Mouse (Mus musculus) testis, postnatal 10 days (tissue): ENCODE measurements around the gene Stk26.

Experiments
- DNase-seq: peaks from one replicate; pipeline ENCODE4 v3.0.0; 2021; ENCODE audit warnings: low spot score

The Stk26 gene

GRCm38 (mm10) chrX:50840847-50841560 is at the start of gene Stk26:
TSS of gene Stk26 (plus strand) at chrX:50841047.
- peak; percentile 68 for DNase-seq

GRCm38 (mm10) chrX:50793005-50793680 is 47.7 kb upstream of the Stk26 start:
- no peak for DNase-seq

DNA sequence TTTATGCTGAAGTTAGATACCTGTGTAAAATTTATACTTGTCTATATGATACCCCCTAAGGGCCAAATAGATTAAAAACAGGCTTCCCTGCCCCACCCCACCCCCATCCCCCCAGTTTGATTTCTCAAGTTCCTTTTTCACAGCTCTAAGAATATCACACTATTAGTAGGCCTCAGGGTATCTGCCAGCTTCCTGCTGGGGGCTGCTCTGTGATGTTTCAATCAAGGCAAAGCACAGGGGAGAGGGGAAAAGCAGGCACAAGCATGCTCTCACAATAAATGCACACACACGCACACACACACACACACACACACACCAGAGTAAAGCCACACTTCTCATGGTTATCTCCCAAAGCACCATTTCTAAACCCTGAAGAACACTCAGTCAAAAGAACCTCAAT is 43.0 kb upstream of the Stk26 start:
- DNase-seq: no peak

- no peak for DNase-seq
Observed at GRCm38 (mm10) chrX:50798571-50798970, 42.3 kb upstream of the Stk26 start.

DNA sequence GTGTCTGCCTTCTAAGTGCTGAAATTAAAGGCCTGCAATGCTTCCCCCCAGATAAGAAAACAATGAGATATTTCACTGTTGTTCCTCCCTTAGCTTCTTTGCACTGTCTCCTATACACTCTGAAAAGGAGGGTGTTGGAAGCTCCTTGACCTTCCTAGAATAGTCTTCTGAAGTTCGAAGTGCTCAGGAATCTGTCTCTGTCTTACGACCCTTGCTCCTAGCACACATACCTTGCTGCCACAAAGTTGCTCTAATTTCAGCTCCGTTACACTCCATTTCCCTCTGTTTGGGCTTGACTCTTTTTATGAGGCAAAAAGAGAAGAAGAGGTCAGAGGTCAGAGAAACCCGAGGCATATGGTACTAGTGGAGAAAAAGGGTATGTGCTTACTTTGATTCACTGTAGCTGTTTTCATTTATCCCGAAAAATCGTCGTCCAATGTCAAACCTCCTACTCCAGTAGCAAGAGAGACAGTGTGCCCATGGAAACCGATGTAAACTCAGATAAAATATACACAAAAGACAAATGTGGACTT is 41.1 kb upstream of the Stk26 start:
- DNase-seq: no peak

- no peak for DNase-seq
Observed at GRCm38 (mm10) chrX:50805654-50806053, 35.2 kb upstream of the Stk26 start.

DNA sequence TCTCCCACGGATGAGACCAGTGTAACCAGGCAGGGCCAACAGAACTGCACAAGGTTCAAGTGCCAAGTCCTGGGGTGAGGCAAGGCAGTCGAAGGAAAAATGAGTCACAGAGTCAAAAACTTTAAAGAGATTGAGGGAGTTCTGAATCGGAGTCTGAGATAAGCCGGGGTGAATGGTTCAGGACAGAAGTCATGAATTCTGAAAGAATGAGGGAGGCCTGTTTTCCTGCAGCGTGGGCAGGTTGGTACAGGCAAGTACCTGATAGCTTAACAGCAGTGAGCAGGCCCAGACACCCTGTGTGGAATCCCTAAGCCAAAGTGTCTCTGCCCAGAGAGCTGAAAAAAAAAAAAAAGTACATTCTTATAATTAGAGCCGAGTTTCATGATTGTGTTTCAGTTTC is 17.0 kb upstream of the Stk26 start:
- DNase-seq: no peak

DNA sequence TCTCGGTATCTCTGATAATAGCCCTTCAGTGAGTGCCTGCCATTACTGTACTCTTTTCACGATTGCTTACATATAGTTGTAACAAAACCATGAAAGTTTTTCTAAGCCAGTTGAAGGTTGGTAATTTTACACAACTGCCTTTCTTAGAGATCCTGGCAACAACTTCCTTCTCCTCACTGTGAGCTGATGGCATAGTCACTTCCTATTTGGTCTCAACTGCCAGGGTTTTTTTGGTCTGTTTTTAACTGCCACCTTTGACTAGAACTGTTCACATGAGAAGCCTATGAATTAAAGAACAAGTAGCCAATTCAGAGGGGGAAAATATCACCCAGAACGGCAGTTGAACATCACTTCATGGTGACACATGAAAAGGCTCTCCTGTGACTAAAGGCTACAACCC is 5.3 kb upstream of the Stk26 start:
- DNase-seq: no peak

- DNase-seq: no peak
Observed at GRCm38 (mm10) chrX:50836029-50836691, 4.7 kb upstream of the Stk26 start.

DNA sequence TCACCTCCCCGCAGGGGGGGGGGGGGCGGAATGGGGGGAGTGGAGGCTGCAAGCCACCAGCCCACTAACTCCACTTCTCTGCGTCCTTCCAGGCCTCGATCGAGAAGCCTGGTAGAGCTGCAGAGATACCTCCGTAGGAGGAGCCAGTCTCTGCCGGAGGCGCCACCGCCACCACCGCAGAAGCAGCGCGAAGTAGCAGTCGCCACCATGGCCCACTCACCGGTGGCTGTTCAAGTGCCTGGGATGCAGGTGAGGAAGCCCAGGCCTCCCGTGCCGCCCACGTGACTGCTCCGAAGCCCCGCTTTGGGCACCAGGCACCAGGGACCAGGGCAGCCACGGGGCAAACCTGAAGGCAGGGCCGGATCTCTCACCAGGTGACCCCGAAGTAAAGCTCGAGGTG is 740 bp downstream of the Stk26 start:
- peak; percentile 38 for DNase-seq

GRCm38 (mm10) chrX:50842046-50842445 is 1.2 kb downstream of the Stk26 start:
- no peak for DNase-seq

DNA sequence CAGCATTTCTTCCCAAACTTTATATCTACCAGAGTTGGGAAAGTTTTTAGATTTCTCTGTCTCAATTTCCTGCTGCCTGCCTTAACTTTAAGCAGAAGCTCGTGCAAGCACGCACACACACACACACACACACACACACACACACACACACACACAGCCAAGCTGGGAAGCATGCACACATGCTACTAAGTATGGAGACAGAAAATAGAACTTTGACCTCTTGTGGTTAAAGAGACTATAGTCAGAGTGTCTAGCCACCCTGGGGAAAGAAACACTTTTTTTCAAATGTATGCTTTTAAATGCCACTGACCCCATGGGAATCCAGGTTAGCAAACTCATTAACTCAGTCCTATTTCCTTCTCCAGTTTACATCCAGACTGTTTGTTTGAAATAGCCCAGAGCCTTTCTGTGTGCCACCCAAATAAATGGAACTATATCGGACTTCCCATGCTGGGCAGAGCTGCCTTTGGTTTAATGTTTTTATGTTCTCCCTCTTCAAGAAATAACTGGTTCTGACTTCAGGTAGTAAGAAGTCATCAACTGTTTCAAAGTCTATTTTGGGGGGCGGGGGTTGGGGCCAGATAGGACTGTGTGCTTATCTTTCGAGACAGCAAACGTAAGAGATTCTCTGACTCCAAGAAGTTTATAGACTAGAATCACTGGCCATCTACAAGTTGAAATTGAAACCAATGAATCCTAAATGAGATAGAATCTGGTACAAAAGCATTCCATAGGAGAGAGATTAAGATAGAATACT is 9.8 kb downstream of the Stk26 start:
- no peak for DNase-seq

- DNase-seq: no peak
Observed at GRCm38 (mm10) chrX:50863771-50864170, 22.9 kb downstream of the Stk26 start.

DNA sequence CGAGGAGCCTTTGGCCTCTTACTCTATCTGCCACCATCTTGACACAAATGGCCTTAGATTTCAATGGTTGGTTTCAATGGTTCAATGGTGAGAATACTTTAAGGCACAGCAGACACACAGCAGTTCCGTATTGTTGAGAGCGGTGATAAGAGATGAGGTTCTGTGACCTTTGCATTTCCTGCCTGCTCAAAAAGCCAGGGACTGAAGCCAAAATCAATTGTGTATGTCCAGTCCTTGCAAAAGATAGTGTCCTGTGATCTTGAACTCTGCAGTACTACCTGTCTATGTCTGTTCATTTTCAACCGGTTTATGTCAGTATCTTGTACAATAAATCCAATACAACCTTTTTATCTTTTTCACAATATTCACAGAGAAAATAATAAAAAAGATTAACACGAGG is 23.9 kb downstream of the Stk26 start:
- DNase-seq: no peak

- DNase-seq: no peak
Observed at GRCm38 (mm10) chrX:50874246-50875002, 33.6 kb downstream of the Stk26 start.

DNA sequence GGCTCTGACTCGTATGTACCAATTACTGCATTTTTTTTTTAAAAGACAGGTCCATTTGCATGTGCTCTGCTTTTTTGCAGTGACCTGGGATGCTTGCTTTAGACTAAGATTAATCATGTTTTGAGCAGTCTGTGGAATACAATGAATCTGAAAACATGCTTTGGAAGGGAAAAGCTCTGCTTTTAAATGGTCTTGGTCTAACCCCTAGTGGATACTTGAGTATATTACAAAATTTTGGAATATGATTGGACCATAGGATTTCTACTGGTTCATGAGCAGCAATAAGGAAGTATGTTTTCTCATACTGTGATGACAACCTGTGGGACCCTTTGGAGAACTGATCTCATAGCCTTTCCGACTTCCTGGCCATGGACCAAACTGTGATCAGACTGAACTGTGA is 47.2 kb downstream of the Stk26 start:
- DNase-seq: no peak

DNA sequence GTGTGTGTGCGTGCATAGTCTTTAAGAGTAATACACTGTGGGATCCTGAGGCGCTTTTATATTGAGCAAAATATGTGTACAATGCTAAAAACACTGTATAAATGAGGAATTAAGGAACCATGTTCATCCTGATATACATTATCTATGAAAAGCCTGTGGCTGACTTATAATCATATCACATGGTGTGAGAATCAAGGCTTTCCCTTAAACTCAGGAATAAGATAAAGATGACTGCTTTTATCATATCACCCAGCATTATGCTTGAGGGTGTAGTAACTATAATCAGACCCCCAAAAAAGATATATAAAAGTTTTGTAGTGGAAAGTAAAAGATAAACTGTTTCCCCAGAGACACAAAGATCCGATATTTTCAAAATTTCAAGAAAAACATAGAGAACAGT is 62.6 kb downstream of the Stk26 start:
- no peak for DNase-seq

GRCm38 (mm10) chrX:50909915-50910314 is 69.1 kb downstream of the Stk26 start:
- no peak for DNase-seq

DNA sequence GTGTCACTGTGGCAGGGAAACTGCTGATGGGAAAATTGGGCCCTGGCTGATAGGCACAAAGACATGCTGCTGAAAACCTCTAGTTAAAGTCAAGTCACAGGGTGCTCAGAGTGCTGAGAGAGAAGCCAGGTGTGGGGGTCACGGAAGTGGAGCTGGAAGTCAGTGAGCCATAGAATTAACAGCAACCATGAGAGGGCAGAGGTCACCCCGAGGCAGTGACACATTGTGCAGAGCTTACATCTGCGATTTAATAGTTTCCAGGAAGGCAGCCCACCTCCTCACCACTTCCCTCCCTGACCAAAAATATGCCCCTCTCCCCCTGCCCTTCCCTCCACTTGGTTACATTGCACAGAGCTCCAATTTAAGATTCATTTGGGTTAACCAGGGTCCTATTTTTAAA is 76.5 kb downstream of the Stk26 start:
- no peak for DNase-seq

DNA sequence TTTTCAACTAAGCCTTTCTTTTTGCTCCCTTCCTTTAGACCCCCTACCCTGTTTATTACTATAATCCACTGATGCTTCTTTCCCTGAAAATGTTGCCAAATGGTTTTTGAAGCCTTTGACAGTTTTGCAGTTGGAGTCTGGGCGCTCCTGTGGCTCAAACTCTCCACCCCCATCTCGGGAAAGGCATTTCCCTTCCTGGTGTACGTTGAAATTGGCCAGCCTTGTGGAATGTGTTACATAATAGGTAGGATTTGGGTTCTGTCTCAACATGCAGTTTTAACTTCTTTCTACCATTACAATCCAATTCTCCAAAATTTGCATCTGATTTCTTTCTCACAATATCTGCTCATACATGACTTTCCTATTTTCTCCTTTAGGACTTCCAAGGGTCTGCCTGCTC is 77.9 kb downstream of the Stk26 start:
- DNase-seq: no peak

GRCm38 (mm10) chrX:50924629-50925364 is 84.0 kb downstream of the Stk26 start:
- DNase-seq: no peak
